Mouse (Mus musculus) right cerebral cortex, postnatal 14 days (tissue): Measurements from ENCODE around the gene Prdx1.

ENCODE experiments used
- DNase-seq: peaks from one replicate; pipeline ENCODE4 v3.0.0; 2022

Gene Prdx1

DNA sequence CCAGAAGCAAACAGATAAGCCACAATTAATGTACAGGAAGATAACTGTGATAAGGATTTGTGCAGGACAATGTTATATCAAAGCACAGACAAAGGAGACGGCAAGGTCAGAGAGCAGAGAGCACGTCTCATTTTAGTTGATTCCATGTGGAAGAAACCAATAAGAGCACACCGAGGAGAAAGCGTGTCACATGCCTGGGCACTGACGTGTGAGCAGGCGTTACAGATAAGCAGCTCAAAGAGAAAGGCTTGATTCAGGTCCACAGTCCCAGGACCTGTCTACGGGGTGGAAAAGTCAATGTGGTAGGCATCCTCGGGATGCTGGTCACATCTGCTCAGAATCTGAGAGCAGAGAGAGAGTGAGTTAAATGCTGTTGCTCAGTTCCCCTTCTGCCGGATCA is 45.7 kb downstream of the Prdx1 start:
- DNase-seq, result no peak

DNA sequence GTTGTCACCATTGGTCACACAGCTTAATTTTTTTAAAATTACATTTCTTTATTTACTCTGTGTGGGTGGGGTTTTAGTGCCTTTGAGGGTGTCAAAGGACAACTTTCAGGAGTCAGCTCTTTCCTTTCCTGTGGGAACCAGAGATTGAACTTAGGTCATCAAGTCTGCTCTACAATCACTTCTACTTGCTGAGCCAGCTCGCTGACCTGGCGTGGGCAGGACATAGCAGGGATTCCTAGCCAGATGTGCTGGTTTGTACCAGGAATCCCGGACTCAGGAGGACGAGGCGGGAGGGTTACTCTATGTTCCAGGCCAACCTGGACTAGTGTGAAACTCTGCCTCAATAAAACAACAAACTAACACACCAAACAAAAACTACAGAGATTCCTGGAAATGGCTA is 47.0 kb downstream of the Prdx1 start:
- DNase-seq, result no peak

DNA sequence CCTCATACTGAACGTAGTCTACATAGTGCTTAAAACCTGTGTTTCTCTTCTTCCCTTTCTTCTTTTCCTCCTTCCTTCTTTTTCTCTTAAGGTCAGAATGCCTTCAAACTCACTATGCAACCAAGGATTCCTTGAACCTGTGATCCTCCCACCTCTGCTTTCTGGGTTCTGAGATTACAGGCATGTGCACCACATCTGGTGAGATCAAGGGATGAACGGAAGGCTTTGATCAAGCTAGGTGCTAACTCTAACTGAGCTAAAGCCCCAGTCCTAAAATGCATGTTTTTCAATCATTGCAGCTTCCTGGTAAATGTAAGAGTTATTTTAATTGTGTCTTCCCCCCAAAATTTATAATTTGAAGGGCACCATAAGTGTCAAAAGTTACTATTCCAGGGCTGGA is 49.7 kb downstream of the Prdx1 start:
- no peak for DNase-seq

DNA sequence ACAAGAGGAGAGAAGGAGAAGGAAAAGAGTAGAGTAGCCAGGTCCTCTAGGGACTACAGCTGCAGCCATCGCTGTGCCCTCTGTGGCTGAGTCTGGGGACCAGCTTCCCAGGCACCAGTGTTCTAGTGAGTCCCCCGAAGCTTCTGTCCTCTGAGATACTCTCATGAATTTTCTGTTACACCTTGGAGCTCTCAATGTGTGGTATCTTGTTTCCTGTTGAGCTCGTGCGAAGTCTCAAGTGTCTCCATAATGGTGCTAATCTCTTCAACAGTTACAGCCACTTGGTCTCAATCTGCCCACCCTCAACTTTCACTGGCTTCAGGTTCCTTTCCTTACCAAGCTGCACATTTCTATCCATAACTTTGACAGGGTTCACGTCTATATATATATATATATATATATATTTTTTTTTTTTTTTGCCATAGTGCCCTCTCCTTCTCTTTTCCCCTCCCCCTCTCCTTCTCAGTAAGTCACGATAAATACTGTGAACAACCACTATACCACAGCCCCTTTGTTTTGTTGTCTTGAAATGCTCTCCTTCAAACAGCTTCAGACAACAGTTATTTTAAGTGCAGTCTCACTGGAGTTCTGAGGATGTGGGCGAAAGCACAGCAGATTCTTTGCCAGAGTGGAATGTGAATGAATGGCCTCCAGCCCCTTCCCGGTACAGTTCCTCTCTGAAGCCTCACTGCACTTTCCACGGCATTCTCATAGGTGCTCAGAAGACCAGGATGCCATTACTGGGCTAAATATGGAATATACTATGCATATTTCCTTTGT is 53.8 kb downstream of the Prdx1 start:
- no peak for DNase-seq

DNA sequence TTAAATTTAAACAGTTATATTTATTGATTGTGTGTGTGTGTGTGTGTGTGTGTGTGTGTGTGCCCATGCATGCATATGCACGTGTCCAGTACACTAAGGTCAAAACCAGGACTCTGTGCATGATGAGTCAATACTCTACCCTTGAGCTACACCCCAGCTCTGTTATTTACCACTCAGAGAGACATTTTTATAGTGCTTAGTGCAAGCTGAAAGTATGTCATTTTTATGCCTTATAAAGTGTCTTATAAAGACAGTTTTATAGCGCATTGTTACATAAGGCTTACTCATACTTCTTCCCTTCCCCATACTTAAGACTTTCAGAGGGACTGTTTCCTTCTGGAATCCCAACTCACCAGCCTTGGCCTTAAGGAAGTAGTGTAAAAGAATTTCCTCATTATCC is 64.4 kb downstream of the Prdx1 start:
- DNase-seq, result no peak
